Mouse (Mus musculus) cerebellum, adult 2 months (tissue): Measurements from ENCODE around the gene Abcf1.

Source experiments
- CTCF ChIP-seq: fragments of 200-500 bp; IDR thresholded peaks from 2 replicates; pipeline ENCODE4 v1.5.1; 2011; ENCODE audit warnings: low read depth, mild to moderate bottlenecking, control low read depth, low read length, moderate library complexity, borderline replicate concordance; ENCODE audit not compliant: insufficient read depth
- POLR2A ChIP-seq: fragments of 200-500 bp; IDR thresholded peaks from 2 replicates; pipeline ENCODE4 v1.6.1; 2011; ENCODE audit warnings: low read length, control low read depth, borderline replicate concordance; ENCODE audit not compliant: insufficient read depth

GRCm38 (mm10) chr17:35994175-35994878, 24.8 kb upstream of the Abcf1 start:
- no peak for TF ChIP-seq CTCF
- TF ChIP-seq POLR2A, result peak; percentile 89; the same call in 1 of the 2 replicates
